Mouse (Mus musculus) embryo, embryonic 10.5 days (tissue): ENCODE measurements around the gene Klk11.

ENCODE experiments used
- DNase-seq: peaks from one replicate; pipeline ENCODE4 v3.0.0-alpha.2; 2015; ENCODE audit warnings: low spot score

The Klk11 gene

DNA sequence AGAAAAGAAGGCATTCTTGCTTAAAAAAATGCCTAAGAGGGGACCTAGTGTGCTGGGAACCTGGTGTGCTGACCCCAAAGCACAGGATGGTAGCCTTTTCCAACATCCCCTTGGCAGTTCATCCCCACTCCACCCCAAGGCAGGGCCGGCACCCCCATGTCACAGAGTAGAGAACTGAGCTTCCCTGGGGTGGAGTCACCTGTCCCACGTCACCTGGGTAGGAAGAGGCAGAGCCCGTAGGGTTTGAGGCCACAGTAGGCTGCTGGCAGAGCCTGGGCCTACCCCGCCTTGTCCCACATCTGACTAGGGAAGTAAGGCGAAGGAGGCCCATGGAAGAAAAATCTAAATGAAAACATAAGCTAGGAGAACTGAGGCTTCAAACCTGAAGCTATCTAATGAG, at the start of gene Klk11:
Klk11 (plus strand) TSS at position 241 of the 400 bp plus-strand sequence.
- DNase-seq: no peak

DNA sequence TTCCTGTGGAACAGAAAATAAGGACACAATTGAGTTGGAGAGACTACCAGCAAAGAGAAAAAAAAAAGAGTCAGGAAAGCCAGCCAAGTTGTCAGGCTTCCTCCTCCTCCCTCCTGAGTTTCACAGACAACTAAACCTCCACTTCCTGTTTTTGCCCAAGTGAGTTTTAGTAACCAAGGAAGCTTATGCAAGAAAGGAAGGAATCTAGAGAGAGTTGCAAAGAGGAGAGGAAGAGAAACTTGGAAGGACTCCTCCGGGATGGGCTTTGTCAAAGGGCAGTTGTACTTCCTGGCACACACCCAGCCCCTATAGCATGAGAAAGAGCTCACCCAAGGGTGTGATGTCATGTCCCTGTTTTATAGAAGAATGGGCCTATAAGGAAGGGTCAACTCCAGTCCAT, 26.6 kb upstream of the Klk11 start:
- DNase-seq: no peak

DNA sequence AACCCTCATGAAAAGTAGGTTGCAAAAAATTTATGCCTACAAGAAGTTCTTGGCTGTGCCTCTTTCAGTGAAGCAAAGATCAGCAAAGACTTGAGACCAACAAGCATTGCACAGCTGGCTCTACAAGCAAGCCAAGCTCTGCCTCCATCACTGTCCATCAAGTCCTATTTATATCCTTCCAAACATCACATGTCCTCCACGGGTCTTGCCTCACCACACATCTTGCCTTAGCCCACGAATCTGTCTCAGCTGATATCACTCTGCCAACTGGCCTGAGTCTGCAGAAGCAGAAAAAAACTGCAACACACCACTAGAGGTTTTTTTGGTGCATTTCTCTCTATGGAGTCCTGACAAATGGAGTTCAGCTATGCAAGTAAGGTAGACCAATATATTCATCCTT, 21.6 kb upstream of the Klk11 start:
- DNase-seq: no peak

DNA sequence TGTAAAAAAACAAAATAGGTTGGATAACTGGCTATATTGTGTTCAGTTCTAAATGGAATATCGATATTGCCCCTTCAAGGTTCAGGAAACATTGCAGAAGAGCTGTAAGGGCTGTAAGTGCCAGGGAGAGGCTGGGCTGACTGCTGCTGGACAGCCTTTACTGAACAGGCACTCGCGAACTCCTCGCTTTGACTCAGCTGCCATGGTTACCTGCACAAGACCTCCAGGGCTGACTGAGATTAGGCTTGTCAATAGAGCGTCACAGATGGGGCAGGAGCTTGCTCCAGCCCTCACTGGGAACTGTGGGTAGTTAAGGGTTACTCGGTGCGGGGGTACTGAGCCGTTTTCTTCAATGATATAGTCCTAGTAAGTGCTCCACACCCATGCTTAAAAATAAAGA, 7.9 kb upstream of the Klk11 start:
- DNase-seq: no peak

DNA sequence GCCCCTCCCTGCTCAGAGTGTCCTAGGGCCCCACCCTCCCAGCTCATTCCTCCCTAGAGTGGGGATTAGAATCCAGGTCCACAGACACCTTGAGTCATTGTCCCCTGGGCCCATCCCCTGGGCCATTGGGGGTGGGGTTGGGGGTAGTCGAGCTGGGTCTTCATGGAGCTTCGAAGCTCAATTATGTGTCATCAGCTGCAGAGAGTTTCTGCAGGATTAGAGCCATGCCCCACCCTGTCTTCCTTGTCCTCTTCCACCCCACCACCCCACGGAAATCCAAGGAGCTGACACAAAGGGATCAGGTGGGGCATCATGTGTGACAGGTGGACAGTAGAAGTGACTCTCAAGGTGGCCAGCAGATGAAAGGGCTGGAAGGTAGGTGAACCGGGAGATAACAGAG, 5.8 kb upstream of the Klk11 start, which contains the start of gene Klk12:
Klk12 (plus strand) TSS at position 301 of the 400 bp plus-strand sequence.
- DNase-seq: no peak

DNA sequence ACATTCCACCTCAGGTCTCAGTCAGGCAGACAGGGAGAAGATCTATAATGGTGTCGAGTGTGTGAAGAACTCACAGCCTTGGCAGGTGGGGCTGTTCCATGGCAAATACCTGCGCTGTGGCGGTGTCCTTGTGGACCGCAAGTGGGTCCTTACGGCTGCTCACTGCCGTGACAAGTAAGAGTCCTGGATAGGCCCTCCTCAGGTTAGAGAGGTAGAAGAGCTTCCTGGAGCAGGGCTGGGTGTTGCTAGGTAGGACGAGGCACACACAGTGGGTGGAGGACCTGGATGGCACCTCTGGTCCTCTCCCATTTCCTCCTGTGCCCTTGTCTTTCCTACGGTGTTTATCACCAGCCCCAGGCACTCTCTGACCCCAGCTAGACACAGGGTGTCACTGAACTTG, 4.8 kb upstream of the Klk11 start:
- DNase-seq: no peak

DNA sequence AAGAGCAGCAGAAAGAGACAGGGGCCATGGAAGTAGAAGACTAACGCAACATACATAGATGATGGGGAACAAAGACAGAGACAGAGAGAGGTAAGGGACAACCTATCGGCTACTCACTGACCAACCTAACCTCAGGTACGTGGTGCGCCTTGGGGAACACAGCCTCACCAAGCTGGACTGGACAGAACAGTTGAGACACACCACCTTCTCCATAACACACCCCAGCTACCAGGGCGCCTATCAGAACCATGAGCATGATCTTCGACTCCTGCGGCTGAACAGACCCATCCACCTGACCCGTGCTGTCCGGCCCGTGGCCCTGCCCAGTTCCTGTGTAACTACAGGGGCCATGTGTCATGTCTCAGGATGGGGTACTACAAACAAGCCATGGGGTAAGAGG, 3.7 kb upstream of the Klk11 start:
- no peak for DNase-seq

DNA sequence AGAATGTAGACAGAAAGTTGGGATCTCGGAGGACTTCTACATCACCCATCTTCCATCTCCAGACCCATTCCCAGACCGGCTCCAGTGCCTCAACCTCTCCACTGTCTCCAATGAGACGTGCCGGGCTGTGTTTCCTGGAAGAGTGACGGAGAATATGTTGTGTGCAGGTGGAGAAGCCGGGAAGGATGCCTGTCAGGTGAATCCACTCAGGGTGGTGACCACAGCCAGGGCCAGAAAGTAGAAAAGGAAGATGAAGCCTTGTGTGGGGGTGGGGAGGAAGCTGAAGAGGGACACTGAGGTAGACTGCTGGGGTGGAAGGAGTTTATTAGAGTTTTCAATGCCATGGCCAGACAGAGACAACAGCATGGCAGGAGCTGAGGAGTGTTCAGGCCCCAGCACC, 2.5 kb upstream of the Klk11 start:
- no peak for DNase-seq

DNA sequence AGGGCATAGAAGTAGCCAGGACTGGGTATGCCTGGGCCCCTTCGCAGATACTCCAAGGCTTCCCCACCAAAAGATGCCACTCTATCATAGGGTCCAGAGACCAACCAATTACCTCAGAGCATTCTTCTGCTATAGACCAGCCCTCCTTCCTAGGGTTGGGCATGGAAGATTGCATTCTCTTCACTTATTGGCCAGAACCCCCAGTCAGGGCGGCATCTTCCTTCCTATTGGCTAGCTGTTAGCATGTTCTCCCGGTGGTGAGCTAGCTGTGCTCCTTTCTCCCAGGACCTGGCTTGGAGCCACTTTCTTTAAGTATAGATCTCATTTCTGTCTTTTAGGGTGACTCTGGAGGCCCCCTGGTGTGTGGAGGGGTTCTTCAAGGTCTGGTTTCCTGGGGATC, 1.5 kb upstream of the Klk11 start:
- DNase-seq: no peak

DNA sequence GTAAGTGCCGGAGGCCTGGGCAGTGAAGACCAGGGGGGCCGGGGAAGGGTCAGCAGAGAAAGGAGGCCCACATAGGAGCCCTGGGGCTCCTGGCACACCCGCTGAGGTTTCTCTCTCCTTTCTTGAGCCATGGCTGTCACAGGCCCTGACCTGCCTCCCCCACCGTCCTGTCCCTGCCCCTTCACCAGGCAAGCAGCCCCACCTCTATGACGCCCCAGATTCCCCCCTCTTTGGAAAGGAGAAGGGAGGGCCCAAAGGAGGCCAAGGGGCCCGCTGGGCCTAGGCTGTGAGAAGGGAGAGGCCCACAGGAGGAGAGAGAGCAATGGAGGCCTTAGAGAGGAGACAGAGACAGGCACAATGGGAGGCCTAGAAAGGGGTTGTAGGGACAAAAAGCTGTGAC, 398 bp downstream of the Klk11 start:
- DNase-seq: no peak

DNA sequence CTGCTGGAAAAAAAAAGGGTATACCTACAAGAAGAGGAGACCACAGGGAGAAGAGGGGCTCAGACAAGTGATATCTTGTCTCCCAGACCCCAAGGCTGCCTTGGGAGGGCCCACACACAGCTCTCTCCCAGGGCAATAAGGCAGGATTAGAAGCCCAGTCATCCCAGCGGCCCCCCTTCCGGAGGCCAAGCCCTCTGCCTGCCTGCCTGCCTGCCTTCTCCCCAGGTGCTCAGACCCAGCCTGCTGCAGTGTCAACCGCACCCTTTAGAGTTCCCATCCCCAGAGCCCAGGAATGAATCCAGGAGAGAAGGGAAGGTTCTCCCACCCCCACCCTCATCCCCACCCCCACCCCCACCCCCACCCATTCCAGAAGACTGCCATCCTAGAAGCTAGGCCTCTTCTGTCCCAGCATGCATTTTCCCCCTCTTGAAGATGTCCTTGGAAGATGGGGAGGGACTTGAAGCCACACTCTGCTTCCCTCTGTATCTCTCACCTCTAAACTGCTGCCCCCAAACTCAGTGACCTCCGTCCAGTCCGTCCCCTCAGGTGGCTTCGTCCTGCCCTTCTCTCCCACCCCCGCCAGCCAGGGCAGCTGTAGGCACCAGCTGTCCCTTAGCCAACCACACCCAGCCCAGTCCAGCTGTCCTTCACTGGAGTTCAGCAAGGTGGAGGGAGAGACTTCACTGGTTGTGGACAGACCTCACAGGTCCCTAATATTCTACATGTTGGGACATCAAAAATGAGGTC, 1.1 kb downstream of the Klk11 start:
- no peak for DNase-seq

DNA sequence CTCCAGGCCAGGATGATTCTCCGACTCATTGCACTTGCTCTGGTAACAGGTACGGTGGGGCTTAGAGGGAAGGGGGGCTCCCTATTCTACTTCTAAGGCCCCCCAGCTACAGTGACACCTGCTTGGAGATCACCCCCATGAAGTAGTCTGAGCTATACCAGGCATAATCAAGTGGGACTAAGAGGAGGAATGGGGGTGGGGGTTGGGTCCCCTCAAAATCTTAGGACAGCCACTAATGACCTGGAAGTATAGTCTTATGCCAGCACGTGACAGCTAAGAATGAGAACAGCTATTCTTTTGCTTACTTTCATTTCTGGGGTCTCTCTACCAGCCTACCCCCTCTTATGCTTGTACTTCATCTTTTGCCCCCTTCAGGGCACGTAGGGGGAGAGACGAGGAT, 2.1 kb downstream of the Klk11 start:
- no peak for DNase-seq

DNA sequence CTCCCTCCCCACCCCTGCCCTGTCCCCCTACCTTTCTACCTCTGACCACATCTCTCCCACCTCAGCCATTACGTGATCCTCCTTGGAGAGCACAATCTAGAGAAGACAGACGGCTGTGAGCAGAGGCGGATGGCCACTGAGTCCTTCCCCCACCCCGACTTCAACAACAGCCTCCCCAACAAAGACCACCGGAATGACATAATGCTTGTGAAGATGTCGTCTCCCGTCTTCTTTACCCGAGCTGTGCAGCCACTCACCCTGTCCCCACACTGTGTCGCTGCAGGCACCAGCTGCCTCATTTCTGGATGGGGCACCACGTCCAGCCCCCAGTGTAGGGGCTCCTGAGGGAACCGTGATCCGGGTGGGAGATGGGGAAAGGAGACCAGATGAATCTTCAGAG, 3.0 kb downstream of the Klk11 start:
- no peak for DNase-seq

DNA sequence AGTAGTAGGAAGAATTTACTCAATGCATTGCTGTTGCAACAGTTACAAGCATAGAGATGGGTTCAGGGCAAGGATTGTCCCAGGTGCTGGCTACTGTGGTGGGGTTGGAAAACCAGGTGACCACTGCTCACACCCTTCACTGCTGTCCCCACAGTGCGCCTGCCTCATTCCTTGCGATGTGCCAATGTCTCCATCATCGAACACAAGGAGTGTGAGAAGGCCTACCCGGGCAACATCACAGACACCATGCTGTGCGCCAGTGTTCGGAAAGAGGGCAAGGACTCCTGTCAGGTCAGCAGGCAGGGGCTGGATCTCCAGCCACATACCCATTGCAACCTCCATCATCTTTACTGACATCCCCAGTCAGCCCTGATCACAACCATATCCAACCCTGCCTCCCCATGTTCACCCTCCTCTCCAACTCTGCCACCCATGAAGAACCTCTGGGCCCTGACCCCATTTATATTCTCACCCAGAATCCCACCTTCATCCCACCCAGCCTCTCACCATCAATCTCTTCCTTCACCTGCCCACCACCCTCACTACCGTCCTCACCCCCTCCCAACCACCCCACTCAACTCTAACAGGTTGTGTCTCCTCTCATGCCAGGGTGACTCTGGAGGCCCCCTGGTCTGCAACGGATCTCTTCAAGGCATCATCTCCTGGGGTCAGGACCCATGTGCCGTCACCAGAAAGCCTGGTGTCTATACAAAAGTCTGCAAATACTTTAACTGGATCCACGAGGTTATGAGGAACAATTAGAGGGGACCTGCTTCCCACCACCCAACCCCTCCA, 4.0 kb downstream of the Klk11 start:
- no peak for DNase-seq

DNA sequence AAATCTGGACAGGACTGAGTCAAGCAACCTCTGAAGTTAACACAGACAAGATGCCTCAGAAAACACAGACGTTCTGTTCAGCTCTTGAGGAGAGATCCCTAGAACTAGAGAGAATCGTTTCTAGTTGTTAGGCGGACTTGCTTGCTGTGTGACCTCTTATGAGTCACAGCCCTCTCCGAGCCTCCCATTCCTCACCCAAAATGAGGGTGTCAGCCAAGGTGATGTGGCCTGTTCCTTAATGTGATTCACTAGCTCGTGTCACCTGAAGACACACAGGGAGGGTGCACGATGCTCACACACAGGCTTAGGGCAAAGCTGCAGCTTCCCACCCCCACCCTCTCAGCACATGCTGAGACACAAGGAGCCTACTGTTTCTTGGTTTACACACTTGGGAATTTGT, 5.8 kb downstream of the Klk11 start:
- DNase-seq: no peak

DNA sequence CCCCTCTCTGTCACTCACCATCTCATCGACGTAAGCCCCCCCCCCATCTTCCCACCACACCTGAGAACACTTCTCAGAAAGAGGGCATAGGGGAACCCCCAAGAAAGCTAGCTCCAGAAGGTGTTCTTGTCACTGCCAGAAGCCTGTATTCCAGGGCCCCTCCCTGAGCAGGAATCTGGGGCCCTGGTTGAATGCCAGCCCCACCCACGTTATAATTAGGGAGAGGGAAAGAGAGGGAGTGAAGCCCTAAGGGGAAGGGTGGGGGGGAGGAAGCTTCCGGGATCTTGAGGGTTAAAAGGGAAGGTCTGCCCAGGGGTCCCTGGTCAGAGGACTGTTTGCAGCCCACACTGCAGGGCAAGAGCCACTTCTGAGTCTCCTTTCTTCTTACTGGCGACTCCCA, 6.3 kb downstream of the Klk11 start, which contains the start of gene Klk10:
Klk10 (plus strand) TSS at position 290 of the 400 bp plus-strand sequence.
- no peak for DNase-seq

DNA sequence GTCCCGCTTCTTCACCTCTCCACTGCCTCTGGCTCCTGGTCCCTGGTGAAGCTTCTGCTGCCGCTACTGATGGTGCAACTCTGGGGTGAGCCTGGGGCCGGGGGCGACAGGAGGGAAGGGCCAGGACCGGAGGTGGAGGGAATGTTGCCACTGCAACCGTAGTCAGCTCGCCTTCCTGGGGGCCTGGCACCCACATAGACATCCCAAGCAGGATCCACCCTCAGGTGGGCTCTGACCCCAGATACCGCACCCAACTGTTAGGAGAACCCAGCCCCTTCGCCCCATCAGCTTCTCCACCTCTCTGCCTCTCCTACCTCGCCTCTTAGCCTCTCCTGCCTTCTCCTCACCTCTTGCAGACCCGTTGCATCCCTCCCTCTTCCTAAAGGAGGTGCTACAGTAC, 7.1 kb downstream of the Klk11 start:
- no peak for DNase-seq

DNA sequence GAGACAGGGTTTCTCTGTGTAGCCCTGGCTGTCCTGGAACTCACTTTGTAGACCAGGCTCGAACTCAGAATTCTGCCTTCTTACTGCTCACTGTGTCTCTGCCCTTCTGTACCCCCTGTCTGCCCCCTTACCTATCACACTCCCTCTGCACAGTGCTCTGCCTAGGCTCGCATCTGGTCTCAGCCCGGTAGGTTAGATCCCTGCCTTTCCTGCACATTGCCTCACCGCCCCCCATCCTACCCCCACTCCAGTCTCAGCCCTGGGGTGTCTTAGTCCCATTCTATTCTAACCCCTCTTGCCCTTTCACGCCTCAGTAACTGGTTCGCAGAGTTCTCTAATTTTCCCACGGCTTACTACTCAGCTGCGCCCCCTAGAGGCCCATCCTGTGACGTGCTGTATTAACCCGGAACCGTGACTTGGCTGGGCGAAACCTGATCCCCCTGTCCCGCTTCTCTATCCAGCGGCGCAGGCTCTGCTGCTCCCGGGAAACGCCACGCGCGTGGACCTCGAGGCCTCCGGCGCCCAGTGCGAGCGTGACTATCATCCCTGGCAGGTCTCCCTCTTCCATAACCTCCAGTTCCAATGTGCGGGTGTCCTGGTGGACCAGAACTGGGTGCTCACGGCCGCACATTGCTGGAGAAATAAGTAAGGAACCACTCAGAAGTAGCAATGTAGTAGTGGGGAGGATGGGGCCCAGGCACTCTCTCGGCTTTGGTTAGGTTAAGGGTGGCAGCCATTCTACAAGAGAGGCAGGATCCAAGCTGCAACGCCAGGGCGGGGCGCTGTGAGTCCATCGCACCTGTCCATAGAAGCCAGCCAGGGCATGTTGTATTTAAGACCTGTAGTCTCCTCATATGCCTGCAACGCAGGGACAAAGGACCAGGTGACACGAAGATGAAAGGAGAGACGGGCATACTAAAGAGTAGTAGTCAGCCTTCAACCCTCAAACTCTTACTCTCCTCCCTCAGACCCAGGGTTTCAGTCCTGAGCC, 8.2 kb downstream of the Klk11 start:
- peak; percentile 93 for DNase-seq

DNA sequence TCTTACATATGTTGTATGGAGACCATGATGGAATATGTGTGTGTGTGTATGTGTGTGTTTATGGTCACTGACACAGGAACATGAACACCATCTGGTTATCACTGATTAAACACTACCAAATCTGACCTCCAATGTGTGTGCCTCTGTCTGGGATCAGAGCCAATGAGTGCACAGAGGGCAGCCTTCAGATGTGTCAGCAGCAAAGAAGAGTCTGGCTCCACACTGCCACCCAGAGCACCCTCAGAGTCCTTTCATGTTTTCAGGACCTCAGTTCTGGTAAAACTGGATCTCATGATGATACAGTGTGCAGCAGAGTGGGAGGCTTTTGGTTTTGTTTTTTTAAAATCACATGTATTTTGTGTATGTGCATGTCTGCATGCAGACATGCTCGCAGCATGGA, 10.9 kb downstream of the Klk11 start:
- DNase-seq: no peak

DNA sequence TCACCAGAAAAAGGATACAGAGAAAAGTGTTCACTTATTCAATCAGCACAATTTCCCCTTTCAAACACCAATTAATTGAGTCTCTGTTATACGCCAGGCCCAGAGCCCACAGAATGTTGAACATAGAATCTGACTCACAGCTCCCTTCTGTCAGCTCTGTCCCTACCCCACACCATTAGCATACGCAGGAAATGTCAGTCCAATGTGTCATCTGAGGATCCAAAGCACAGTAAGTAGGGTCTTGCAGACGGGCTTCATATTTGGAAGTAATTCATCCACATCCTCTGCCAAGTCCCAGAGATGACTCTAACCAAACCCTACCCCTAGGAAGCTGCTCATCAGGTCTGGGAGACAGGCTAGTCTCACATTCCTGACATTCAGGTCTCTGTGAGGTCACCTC, 13.7 kb downstream of the Klk11 start:
- DNase-seq: no peak

DNA sequence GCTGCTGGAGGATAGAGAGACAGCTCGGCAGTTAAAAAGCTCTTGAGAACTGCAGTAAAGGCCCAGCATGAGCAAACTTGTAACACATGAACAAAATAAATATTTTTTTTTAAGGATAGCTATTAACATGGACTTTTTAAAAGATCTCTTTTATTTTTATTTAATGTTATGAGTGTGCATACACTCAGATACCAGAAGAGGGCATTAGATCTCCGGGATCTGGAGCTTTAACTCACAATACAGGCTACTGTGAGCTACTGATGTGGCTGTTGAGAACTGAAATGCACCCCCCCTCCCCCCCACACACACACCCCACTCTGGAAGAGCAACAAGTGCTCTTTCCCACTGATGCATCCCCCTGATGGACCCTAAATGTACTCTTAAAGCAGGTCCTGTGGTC, 14.9 kb downstream of the Klk11 start:
- DNase-seq: no peak

DNA sequence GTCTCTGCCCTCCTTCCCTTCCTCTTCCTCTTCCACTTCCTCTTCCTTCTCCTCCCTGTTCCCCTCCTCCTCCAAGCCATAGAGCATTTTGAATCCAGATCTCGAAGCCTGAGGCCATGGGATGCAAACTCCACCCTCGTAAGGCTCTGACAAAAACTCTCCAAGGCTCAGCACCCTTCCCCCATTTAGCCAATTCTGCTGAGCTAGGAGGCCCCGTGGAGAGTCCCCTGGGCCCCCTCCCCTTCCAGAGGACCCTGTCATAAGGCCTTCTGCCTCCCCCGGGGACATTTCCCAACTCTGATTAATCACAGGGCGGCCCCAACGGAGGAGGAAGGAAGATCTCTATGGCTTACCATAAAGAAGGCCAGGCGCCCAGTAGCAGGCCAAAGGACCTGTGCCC, 17.2 kb downstream of the Klk11 start, which contains the start of gene Klk9:
Klk9 (plus strand) TSS at position 301 of the 400 bp plus-strand sequence.
- DNase-seq: no peak
